Mouse (Mus musculus) embryonic facial prominence, embryonic 12.5 days (tissue): Measurements from ENCODE around the gene Phyhipl. TPM values are rescaled to one million over a fixed set of nuclear protein-coding genes. Genes with fewer than 3 reads are reported as not detected.

Source experiments
- ATAC-seq: fragments of 200-750 bp; cut with Nextera tagmentation; 2 replicates; pipeline ENCODE4 v1.8.0; 2017; ENCODE audit not compliant: insufficient number of reproducible peaks, insufficient read depth, low FRiP score, low TSS enrichment
- H3K27ac ChIP-seq: fragments of 300-500 bp; sonication (generic); 2 replicates; pipeline ENCODE4 v1.5.1; 2016; ENCODE audit warnings: mild to moderate bottlenecking
- H3K27me3 ChIP-seq: fragments of 300-500 bp; sonication (generic); 2 replicates; pipeline ENCODE4 v1.6.1; 2016; ENCODE audit warnings: mild to moderate bottlenecking, moderate library complexity
- H3K36me3 ChIP-seq: fragments of 300-500 bp; sonication (generic); 2 replicates; pipeline ENCODE4 v1.6.1; 2016; ENCODE audit warnings: mild to moderate bottlenecking
- H3K4me1 ChIP-seq: fragments of 300-500 bp; sonication (generic); 2 replicates; pipeline ENCODE4 v1.6.1; 2016
- H3K4me2 ChIP-seq: fragments of 300-500 bp; sonication (generic); replicated peaks from 2 replicates; pipeline ENCODE4 v1.6.1; 2016; ENCODE audit warnings: mild to moderate bottlenecking, moderate library complexity
- H3K4me3 ChIP-seq: fragments of 300-500 bp; sonication (generic); 2 replicates; pipeline ENCODE4 v1.5.1; 2016; ENCODE audit warnings: mild to moderate bottlenecking
- H3K9ac ChIP-seq: fragments of 300-500 bp; sonication (generic); 2 replicates; pipeline ENCODE4 v1.6.1; 2016; ENCODE audit warnings: mild to moderate bottlenecking, moderate library complexity
- H3K9me3 ChIP-seq: fragments of 300-500 bp; sonication (generic); 2 replicates; pipeline ENCODE4 v1.6.1; 2016; ENCODE audit warnings: mild to moderate bottlenecking, moderate library complexity
- WGBS: fragments of 180-500 bp; shearing (Covaris S2); methylation state at CpG from one replicate; pipeline ENCODE4 v1.1.7; 2016; 5-methylcytosine and 5-hydroxymethylcytosine counted together
- polyA plus RNA-seq: library from polyadenylated mRNA; unstranded; fragments of >200 nt; fragmentation: Nextera tagmentation; extraction: Ambion mirVana; gene quantifications from 2 replicates; pipeline ENCODE4 v1.2.1, GENCODE M21; 2016

Phyhipl gene
- polyA plus RNA-seq, 1 experiment from 2014 or later, result 6.1 TPM

- H3K4me2 ChIP-seq, result no peak overlapping the region
- H3K36me3 ChIP-seq, result no peaks in the 10 kb centered on the region
- no peak for ATAC-seq
- H3K4me1 ChIP-seq, result no peaks in the 10 kb centered on the region
- H3K9me3 ChIP-seq, result no peaks in the 10 kb centered on the region
- H3K4me3 ChIP-seq, result no peak overlapping the region
- H3K27me3 ChIP-seq, result no peaks in the 10 kb centered on the region
- 76% methylated on average over 4 of the region's 4 CpGs for WGBS
- no peak overlapping the region for H3K27ac ChIP-seq
- H3K9ac ChIP-seq, result no peak overlapping the region
These were observed 1.1 kb downstream of the Phyhipl start for GRCm38 (mm10) chr10:70654655-70655054.

- whole genome bisulfite sequencing, result 77% methylated on average over 3 of the region's 3 CpGs
- no peak overlapping the region for H3K4me2 ChIP-seq
- ATAC-seq, result no peak
- H3K4me3 ChIP-seq, result no peak overlapping the region
- H3K36me3 ChIP-seq, result no peaks in the 10 kb centered on the region
- no peaks in the 10 kb centered on the region for H3K4me1 ChIP-seq
- no peaks in the 10 kb centered on the region for H3K9me3 ChIP-seq
- no peak overlapping the region for H3K27ac ChIP-seq
- no peak overlapping the region for H3K9ac ChIP-seq
- no peaks in the 10 kb centered on the region for H3K27me3 ChIP-seq
These were observed 1.6 kb downstream of the Phyhipl start for GRCm38 (mm10) chr10:70654139-70654538.

DNA sequence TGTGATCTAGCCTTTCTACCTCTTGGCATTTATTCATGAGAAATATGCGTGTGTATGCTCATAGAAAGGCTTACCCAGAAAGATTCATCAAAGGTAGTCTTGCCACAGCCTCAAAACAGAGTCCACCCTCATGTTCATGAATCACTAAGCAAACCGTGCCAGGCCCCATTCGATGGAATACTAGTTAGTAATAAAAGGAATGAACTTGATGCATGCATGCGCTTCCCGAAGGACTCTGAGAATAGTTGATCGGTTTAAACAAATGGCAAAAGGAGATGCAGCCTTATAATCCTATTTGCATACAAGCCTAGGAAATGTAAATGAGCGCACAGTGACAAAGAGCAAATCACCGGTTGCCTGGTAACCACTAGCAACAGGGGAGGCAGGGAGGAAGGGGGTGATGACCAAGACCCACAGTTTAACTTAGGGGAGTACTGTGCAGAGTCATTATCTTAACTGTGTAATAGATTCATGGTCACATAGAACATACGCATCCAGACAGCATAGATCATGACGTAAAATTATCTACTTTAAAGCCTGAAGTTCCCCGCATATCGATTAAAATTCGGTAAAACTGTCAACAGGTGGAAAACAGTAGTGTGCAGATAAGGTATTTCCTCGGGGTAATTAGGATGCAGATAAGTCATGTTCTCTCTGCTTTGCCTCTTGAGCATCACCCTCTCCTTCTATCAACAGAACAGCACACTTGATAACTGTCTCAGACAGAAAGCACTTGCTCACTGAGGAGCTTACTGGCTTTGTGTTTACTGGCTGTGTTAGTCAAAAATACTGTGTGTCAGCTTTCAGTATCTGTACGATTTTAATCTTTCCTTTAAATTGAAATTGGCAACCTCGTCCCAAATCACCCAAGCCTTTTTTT is 3.8 kb downstream of the Phyhipl start:
- Histone ChIP-seq H3K4me1 (no peaks in the 10 kb centered on the region), H3K4me2 (no peak overlapping the region), H3K9ac (no peak overlapping the region), H3K4me3 (no peak overlapping the region), H3K9me3 (no peaks in the 10 kb centered on the region), H3K27me3 (no peaks in the 10 kb centered on the region), H3K36me3 (no peaks in the 10 kb centered on the region), H3K27ac (no peak overlapping the region)
- 52% methylated on average over 16 of the region's 16 CpGs for WGBS
- ATAC-seq, result no peak

DNA sequence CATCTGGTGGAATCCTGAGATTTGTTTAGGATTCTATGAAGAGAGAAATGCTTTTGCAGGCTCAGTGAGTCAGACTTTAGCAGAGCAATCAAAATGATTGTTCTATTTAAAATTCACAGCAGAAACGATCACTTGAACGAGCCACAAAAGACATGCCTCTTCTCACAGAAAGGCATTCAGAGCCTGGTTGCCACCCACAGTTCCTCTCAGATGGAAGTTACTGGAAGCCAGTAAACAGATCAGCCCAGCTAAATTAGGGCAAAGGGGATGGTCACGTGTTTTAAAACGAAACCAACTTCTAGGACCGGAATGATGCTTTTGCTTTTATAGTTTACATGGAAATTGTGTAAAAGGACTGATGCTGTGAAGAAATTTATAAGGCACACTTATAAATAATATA is 6.9 kb downstream of the Phyhipl start:
- Histone ChIP-seq H3K36me3 (no peaks in the 10 kb centered on the region), H3K4me2 (no peak overlapping the region), H3K9ac (no peak overlapping the region), H3K27ac (no peak overlapping the region), H3K9me3 (no peaks in the 10 kb centered on the region), H3K27me3 (no peaks in the 10 kb centered on the region), H3K4me3 (no peak overlapping the region), H3K4me1 (no peaks in the 10 kb centered on the region)
- WGBS, result 74% methylated on average over 5 of the region's 5 CpGs
- no peak for ATAC-seq

GRCm38 (mm10) chr10:70643131-70643530 is 12.6 kb downstream of the Phyhipl start:
- no peak overlapping the region for H3K27ac ChIP-seq
- no peak overlapping the region for H3K4me3 ChIP-seq
- H3K9me3 ChIP-seq, result no peaks in the 10 kb centered on the region
- H3K4me1 ChIP-seq, result no peaks in the 10 kb centered on the region
- H3K36me3 ChIP-seq, result no peaks in the 10 kb centered on the region
- H3K9ac ChIP-seq, result no peak overlapping the region
- WGBS, result 77% methylated on average over 9 of the region's 9 CpGs
- H3K4me2 ChIP-seq, result no peak overlapping the region
- ATAC-seq, result no peak
- no peaks in the 10 kb centered on the region for H3K27me3 ChIP-seq

DNA sequence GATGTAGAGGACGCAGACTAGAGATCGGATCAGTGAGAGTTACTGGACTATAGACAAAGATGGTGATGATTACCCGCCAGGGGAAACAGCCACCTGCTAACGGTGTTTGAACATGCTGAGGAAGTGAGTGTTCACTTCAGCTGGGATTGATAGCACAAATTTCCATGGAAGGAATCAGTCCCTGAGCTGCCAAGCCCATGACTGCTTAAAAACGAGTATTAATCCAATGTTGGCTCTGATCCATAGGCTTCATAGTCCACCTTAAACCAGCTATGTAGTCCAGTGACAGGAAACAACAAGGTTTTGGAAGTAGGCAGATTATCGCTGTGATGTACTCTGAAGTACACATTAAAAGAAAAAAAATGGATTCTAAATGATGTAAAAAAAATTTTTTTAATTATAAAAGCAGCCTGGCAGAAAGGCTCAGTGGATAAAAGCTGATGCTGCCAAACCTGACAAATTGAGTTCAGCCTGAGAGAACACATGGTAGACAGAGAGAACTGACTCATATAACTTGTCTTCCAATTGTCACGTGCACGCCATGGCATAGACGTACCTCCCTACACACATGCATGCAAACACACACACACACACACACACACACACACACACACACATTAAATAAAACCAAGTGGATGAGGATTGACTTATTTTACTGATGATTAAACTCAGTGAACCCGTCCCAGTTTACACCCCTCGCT is 14.7 kb downstream of the Phyhipl start:
- Histone ChIP-seq H3K36me3 (no peaks in the 10 kb centered on the region), H3K4me3 (no peak overlapping the region), H3K9ac (no peak overlapping the region), H3K27ac (no peak overlapping the region), H3K4me2 (no peak overlapping the region), H3K4me1 (no peaks in the 10 kb centered on the region), H3K27me3 (no peaks in the 10 kb centered on the region), H3K9me3 (no peaks in the 10 kb centered on the region)
- WGBS, result 84% methylated on average over 11 of the region's 11 CpGs
- ATAC-seq, result no peak

DNA sequence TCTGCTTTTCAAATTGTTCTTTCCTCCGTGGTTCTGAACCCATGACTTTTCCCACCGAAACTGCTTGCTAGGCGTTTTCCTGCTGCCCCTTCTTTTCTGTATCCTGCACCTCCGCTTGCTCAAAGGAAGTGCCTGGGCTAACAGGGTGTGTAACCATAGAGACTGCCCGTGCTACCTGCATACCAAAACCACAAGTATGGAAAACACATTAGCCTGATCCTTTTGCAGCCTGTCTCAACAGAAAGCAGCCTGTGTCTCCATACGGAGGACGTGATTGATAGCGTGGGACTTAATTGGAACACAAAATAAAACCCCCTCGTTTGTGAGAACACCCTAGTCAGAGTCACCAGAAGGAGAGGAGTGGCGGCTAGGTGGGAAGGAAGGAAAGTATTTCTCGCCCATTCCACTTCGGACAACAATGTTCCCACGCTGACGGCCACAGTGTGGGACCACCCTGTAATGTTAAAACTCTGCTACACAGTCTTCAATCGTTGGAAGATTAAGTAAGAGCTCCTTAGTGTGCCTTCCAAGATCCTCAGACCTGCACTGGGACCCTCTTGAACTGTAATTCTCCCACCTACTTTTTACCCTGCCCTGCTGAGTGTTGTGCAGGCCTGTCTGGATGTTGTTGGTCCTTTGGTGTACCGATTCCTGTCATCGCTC is 15.6 kb downstream of the Phyhipl start:
- ATAC-seq, result no peak
- no peaks in the 10 kb centered on the region for H3K9me3 ChIP-seq
- no peaks in the 10 kb centered on the region for H3K27me3 ChIP-seq
- H3K36me3 ChIP-seq, result no peaks in the 10 kb centered on the region
- 65% methylated on average over 17 of the region's 17 CpGs for WGBS
- H3K4me3 ChIP-seq, result no peak overlapping the region
- no peak overlapping the region for H3K4me2 ChIP-seq
- H3K9ac ChIP-seq, result no peak overlapping the region
- no peak overlapping the region for H3K27ac ChIP-seq
- H3K4me1 ChIP-seq, result no peaks in the 10 kb centered on the region

DNA sequence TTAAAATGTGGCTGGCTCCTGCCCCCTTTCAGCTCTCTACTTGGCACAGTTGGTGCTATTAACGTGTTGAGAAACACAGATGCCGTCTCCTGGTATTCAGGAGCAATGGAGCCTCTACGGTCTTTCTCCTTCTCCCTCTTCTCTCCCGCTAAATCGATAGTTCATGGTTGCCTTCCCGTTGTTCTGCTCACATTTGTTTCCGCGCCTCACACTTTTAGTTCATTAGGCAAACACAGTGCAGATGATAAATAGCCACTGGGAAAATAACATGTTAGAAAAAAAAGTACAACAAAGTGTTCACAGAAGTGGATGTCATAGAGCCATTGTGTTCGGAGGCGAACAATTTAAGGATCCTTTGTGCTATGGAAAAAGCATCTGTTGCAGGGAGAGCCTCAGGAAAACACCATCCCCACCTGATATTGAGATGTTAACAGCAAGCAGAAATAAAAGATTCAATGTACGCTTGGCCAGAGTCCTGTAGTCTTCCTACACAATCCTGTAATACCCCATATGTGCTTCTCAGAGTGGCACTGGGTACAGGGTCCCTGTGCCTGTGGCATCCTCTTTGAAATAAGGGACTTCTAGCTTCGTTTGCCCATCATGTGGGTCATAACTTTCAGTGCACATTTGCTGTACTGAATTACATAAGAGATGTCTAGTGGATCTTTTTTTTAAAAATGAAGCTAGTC is 18.0 kb downstream of the Phyhipl start:
- Histone ChIP-seq H3K4me1 (no peaks in the 10 kb centered on the region), H3K27ac (no peak overlapping the region), H3K4me2 (no peak overlapping the region), H3K27me3 (no peaks in the 10 kb centered on the region), H3K36me3 (no peaks in the 10 kb centered on the region), H3K9ac (no peak overlapping the region), H3K9me3 (no peaks in the 10 kb centered on the region), H3K4me3 (no peak overlapping the region)
- ATAC-seq, result no peak
- WGBS, result 80% methylated on average over 12 of the region's 12 CpGs

DNA sequence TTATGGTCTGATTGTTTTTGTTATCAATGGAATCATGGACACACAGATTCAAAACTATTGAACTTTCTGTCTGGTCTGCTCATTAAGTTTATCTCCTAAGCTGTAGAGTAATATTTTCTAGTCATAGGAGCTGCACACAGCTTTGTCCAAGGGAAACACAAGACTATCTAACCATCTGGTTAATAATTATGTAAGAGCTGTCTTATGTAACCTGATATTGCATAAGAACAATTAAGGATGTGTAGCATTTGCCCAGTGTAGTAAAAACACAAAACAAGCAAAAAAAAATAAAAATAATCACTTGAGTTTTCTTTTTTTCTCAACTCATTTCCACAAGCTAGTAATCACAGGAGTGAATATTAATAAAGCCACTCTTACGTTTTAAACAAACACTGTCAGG is 20.5 kb downstream of the Phyhipl start:
- no peak overlapping the region for H3K4me2 ChIP-seq

DNA sequence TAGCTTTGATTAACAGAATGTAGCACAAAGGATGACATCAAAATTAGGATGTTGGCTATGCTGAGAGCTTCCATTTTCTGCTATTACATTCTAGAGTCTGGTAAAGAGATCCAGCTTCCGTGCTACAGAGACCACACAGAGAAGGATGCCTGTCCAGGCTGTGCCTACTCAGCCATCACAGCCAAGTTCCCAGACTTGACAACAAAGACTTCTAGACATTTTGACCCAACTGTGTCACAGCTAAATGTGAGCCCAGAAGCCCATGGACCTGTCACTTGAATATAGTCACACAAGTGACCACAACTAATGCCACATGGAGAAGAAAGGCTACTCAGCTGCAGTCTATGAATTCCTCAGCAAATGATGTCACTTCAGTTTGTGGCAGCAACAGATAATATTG is 24.6 kb downstream of the Phyhipl start:
- H3K9ac ChIP-seq, result no peak overlapping the region
- no peak overlapping the region for H3K4me2 ChIP-seq
- WGBS, result 77% methylated on average over 1 of the region's 1 CpGs
- ATAC-seq, result no peak
- no peaks in the 10 kb centered on the region for H3K36me3 ChIP-seq
- H3K27me3 ChIP-seq, result no peaks in the 10 kb centered on the region
- H3K9me3 ChIP-seq, result no peaks in the 10 kb centered on the region
- no peak overlapping the region for H3K27ac ChIP-seq
- H3K4me1 ChIP-seq, result no peaks in the 10 kb centered on the region
- no peak overlapping the region for H3K4me3 ChIP-seq

More for the DNA sequence above, 20.5 kb downstream of the Phyhipl start:
- H3K9me3 ChIP-seq, result no peaks in the 10 kb centered on the region
- H3K27ac ChIP-seq, result no peak overlapping the region
- no peak for ATAC-seq
- no peaks in the 10 kb centered on the region for H3K27me3 ChIP-seq
- H3K36me3 ChIP-seq, result no peaks in the 10 kb centered on the region
- 71% methylated on average over 1 of the region's 1 CpGs for WGBS
- H3K4me3 ChIP-seq, result no peak overlapping the region
- no peak overlapping the region for H3K9ac ChIP-seq
- H3K4me1 ChIP-seq, result no peaks in the 10 kb centered on the region

GRCm38 (mm10) chr10:70623461-70623860 is 32.3 kb downstream of the Phyhipl start:
- no peak for ATAC-seq

More at GRCm38 (mm10) chr10:70623461-70623860, 32.3 kb downstream of the Phyhipl start:
- H3K9me3 ChIP-seq, result no peaks in the 10 kb centered on the region
- no peak overlapping the region for H3K9ac ChIP-seq
- H3K4me1 ChIP-seq, result no peaks in the 10 kb centered on the region
- H3K4me3 ChIP-seq, result no peak overlapping the region
- H3K27ac ChIP-seq, result no peak overlapping the region
- WGBS, result 88% methylated on average over 3 of the region's 3 CpGs
- H3K27me3 ChIP-seq, result no peaks in the 10 kb centered on the region
- H3K36me3 ChIP-seq, result no peaks in the 10 kb centered on the region
- H3K4me2 ChIP-seq, result no peak overlapping the region
